Mouse (Mus musculus) G1E (cell line): ENCODE data around the gene Krt84. TPM values are rescaled to one million over a fixed set of nuclear protein-coding genes. Genes with fewer than 3 reads are reported as not detected.

Source experiments
- ATAC-seq: 2 replicates; pipeline ENCODE4 v1.8.0; 2016; ENCODE audit warnings: mild to moderate bottlenecking; ENCODE audit not compliant: insufficient number of reproducible peaks, poor library complexity, low FRiP score, severe bottlenecking; ENCODE audit errors: extremely low read depth
- DNase-seq: peaks from one replicate; pipeline ENCODE4 v3.0.0; 2012; ENCODE audit warnings: low spot score
- H3K27me3 ChIP-seq: 2 replicates; pipeline ENCODE4 v1.6.1; 2012; ENCODE audit warnings: mild to moderate bottlenecking, low read length, inconsistent platforms; ENCODE audit not compliant: insufficient read depth
- H3K36me3 ChIP-seq: replicated peaks from 2 replicates; pipeline ENCODE3; 2012; ENCODE audit warnings: mild to moderate bottlenecking, inconsistent platforms
- H3K4me1 ChIP-seq: 2 replicates; pipeline ENCODE4 v1.6.1; 2012; ENCODE audit warnings: low read depth, low read length, inconsistent platforms, mixed read lengths; ENCODE audit not compliant: insufficient read depth
- H3K4me3 ChIP-seq: 2 replicates; pipeline ENCODE4 v1.5.1; 2012; ENCODE audit warnings: low read depth, mild to moderate bottlenecking, inconsistent platforms, low read length, moderate library complexity, mixed read lengths
- H3K9me3 ChIP-seq: replicated peaks from 2 replicates; pipeline ENCODE4 v1.6.1; 2012; ENCODE audit warnings: inconsistent platforms
- CTCF ChIP-seq: IDR thresholded peaks from 2 replicates; pipeline ENCODE4 v1.5.1; 2012; ENCODE audit warnings: low read depth, low read length, inconsistent platforms, mixed read lengths
- GATA1 ChIP-seq: IDR thresholded peaks from 2 replicates; pipeline ENCODE4 v1.6.1; 2012; ENCODE audit warnings: borderline replicate concordance, low read length, inconsistent platforms, mixed read lengths
- GATA2 ChIP-seq: IDR thresholded peaks from 2 replicates; pipeline ENCODE4 v1.6.1; 2012; ENCODE audit warnings: low read depth, low read length, inconsistent platforms, borderline replicate concordance
- POLR2AphosphoS5 ChIP-seq: IDR thresholded peaks from 2 replicates; pipeline ENCODE4 v1.6.1; 2012; ENCODE audit warnings: low read depth, low read length, inconsistent platforms; ENCODE audit not compliant: insufficient replicate concordance
- TAL1 ChIP-seq: conservative IDR thresholded peaks from 2 replicates; pipeline ENCODE4 v1.6.1; 2012; ENCODE audit warnings: low read depth, low read length, inconsistent platforms, mixed read lengths
- polyA plus RNA-seq: library from polyadenylated mRNA; stranded (reverse); fragments of >175 nt; gene quantifications from 2 replicates; pipeline ENCODE4 v1.2.3, GENCODE M21; 2012
- total RNA-seq, 2 experiments: library from RNA; stranded (forward) in 1 of 2; stranded (reverse) in 1 of 2; fragments of 200-1000 nt in 1 of 2; fragments of >200 nt in 1 of 2; fragmentation: Nextera tagmentation in 1 of 2; gene quantifications; 2 replicates each; pipeline ENCODE4 v1.2.3; 2014 to 2017

Gene Krt84
- total and polyA plus RNA-seq, 3 experiments, result 0.05 TPM; not detected in 2

DNA sequence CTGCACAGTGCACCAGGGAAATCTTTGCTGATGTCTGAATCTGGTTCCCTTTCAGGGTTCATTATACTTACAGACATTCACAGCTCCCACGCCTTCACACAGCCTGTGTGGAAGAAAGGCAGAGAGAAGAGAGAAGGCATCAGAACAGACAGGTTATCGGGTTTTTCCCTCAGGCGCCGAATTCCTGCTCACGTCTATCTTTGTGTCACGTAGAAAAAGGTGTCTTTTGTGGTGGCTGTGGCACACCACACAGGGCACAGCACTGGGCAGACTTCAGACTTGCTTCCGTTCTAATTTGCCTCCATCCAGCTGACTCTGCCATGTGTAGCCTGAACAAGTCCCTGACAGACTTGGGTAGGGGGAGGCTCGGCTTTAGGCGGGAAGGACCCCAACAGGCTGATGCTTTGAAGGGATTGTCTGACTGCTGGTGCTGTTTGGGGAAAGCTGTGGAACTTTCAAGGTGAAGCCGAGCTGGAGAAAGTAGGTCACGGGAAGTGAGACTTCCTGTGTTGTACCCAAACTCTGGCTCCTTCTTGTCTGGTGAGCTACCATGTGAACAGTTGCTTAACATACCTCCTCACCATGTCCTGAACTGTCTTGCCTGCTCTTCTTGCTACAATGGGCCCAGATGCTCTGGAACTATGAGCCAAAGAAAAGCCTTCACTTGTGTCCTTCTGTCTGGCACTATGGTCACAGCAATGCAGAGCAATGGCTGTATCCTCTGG lies 46.5 kb downstream of the Krt84 start:
- peaks cover 3% of the 10 kb centered on the region; the same call in 1 of the 2 replicates for H3K27me3 ChIP-seq
- no peak overlapping the region for H3K4me3 ChIP-seq
- DNase-seq (no peak), ATAC-seq (no peak)
- H3K36me3 ChIP-seq, result no peaks in the 10 kb centered on the region
- no peak for TF ChIP-seq POLR2AphosphoS5
- no peak for TF ChIP-seq GATA1
- no peak for TF ChIP-seq TAL1
- TF ChIP-seq GATA2, result no peak
- H3K4me1 ChIP-seq, result no peaks in the 10 kb centered on the region
- peaks cover 70% of the 10 kb centered on the region for H3K9me3 ChIP-seq

DNA sequence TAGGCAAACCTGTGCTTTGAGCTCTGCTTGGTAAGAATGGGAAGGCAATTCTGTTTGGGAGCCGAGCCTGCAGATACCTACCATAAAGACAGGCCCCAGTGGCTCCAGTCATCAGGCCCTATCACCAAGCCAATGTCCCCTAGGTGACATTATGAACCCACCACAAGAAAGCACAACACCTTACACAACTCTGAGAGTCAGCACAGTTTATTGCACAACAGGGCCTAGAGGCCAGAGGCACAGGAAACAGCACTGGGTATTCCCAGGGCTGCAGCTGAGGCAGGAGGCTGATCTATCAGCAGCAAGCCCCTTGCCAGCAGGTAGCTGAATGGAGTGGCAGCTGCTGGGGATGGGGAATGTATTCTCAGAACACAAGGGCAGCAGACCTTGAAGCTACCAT lies 47.7 kb downstream of the Krt84 start:
- ATAC-seq (no peak), DNase-seq (no peak)
- TF ChIP-seq CTCF (no peak), GATA2 (no peak), GATA1 (no peak), TAL1 (no peak), POLR2AphosphoS5 (no peak)
- Histone ChIP-seq H3K9me3 (peaks cover 68% of the 10 kb centered on the region), H3K4me1 (no peaks in the 10 kb centered on the region), H3K4me3 (no peak overlapping the region), H3K27me3 (peaks cover 3% of the 10 kb centered on the region; the same call in 1 of the 2 replicates), H3K36me3 (no peaks in the 10 kb centered on the region)

DNA sequence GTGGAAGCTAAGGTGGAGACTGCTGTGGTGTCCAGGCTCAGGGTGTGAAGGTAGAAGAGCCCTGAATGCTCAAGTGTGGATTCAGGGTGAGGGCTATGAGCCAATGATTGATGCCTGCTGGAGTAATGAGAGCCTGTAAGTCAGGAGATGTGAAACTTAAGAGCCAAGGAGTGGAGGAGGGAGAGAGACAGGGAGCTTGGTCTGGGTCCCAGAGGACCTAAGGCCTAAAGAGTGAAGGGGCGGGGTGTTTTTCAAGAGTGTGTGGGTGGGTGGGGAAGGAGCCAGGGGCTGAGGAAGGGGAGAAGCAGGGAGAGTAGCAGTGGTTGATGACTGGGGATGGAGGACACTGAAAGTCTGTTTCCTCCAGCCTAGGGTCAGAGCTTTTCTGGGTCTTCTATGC lies 49.0 kb downstream of the Krt84 start:
- Histone ChIP-seq H3K4me1 (no peaks in the 10 kb centered on the region), H3K4me3 (no peak overlapping the region), H3K27me3 (peaks cover 3% of the 10 kb centered on the region; the same call in 1 of the 2 replicates), H3K9me3 (peaks cover 66% of the 10 kb centered on the region), H3K36me3 (no peaks in the 10 kb centered on the region)
- TF ChIP-seq CTCF (no peak), GATA2 (no peak), POLR2AphosphoS5 (no peak), TAL1 (no peak), GATA1 (no peak)
- ATAC-seq (no peak), DNase-seq (no peak)

DNA sequence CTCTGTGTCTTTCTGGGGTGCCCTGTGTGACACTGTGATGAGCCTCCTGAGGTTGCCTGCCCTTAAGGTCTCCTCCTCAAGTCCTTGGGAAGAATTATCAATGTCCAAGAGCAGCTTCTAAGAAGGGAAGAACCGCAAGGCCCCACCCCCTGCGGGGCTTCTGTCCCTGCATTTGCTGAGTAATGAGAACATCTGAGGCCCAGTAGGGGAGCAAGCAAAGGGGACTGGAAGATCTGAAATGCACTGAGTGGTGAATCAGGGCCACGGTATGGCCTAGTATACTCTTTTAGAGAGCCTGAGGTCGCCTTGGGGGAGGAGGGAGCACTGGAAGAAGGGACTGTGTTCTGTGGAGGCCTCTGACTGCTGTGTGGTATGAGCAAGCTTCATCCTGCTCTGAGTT lies 50.6 kb downstream of the Krt84 start:
- DNase-seq, result no peak
- Histone ChIP-seq H3K27me3 (peaks cover 3% of the 10 kb centered on the region; the same call in 1 of the 2 replicates), H3K9me3 (peaks cover 59% of the 10 kb centered on the region), H3K4me3 (no peak overlapping the region), H3K4me1 (no peaks in the 10 kb centered on the region), H3K36me3 (no peaks in the 10 kb centered on the region)
- ATAC-seq, result no peak
- TF ChIP-seq TAL1, result no peak
- TF ChIP-seq GATA1, result no peak
- TF ChIP-seq GATA2, result no peak
- no peak for TF ChIP-seq CTCF
- no peak for TF ChIP-seq POLR2AphosphoS5

DNA sequence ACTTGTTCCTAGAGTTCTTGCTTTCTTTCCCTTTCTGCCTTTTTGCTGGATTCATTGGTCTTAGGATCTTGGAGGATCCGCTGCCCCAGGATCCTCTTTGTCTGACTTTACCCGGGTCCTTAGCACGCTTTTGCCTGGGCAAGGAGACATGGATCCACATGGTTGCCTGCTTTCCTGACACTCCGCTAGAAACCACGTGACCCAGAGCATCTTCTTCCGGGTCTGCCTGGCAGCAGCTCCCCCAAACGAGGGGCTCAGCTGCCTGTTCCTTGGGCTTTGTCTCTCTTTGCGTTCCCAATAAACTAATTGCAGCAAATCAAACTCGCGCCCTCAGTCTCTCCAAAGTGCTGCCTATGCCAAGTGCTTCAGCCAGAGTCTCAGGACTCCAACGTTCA lies 53.0 kb downstream of the Krt84 start:
- Histone ChIP-seq H3K9me3 (peaks cover 47% of the 10 kb centered on the region), H3K4me1 (no peaks in the 10 kb centered on the region), H3K4me3 (no peak overlapping the region), H3K27me3 (no peaks in the 10 kb centered on the region), H3K36me3 (no peaks in the 10 kb centered on the region)
- DNase-seq (no peak), ATAC-seq (no peak)
- no peak for TF ChIP-seq POLR2AphosphoS5
- no peak for TF ChIP-seq CTCF
- no peak for TF ChIP-seq TAL1
- no peak for TF ChIP-seq GATA1
- no peak for TF ChIP-seq GATA2

DNA sequence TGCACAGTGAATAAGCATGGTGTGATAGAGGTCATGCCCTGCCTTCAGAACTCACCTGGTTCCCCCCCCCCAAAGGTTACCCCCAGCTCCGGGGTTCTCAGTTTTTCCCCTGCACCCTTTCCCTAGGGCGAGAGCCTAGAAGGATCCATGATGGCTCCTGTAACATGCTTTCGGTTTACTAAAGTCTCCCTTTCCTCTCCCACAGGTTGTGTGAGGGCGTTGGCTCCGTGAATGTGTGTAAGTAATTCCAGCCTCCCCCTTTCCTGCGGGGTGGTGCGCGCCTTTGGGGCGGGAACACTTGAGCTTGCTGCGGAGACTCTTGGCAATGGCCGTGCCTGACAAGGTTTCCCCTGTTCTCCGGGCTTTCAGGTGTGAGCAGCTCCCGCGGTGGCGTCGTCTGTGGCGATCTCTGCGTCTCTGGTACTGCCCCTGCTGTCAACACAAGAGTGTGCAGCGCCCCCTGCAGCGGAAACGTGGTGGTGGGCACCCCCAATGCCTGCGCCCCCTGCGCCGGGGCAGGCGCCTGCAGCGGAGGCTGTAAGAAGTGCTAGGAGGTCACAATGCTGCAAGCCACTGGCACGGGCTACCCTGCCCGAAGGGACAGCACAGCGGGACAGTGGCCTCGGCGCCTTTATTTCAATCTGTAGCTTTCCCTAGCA lies 53.5 kb downstream of the Krt84 start:
- no peaks in the 10 kb centered on the region for H3K27me3 ChIP-seq
- no peaks in the 10 kb centered on the region for H3K4me1 ChIP-seq
- no peak overlapping the region for H3K4me3 ChIP-seq
- no peaks in the 10 kb centered on the region for H3K36me3 ChIP-seq
- TF ChIP-seq GATA2 (no peak), TAL1 (no peak), CTCF (no peak), POLR2AphosphoS5 (no peak), GATA1 (no peak)
- no peak for ATAC-seq
- no peak for DNase-seq
- peaks cover 44% of the 10 kb centered on the region for H3K9me3 ChIP-seq

Other genes starting within 250 kb of the Krt84 start
- gene Atg101, start 248.5 kb downstream of the Krt84 start, total RNA-seq (2014; fragmentation: Nextera tagmentation), result 5.9 and 11.0 TPM in 2 replicates
- gene Atg101, start 248.5 kb downstream of the Krt84 start, total RNA-seq (2017), result 34.6 and 35.3 TPM in 2 replicates
- gene Atg101, start 248.5 kb downstream of the Krt84 start, polyA plus RNA-seq, result 42.5 and 55.1 TPM in 2 replicates
- not detected in 2 replicates for gene 6030408B16Rik, start 239.6 kb downstream of the Krt84 start, total RNA-seq (2014; fragmentation: Nextera tagmentation)
- gene 6030408B16Rik, start 239.6 kb downstream of the Krt84 start, total RNA-seq (2017), result 0.12 TPM in 1 of 2 replicates, not detected in the other
- 0.09 TPM in 1 of 2 replicates, not detected in the other for gene 6030408B16Rik, start 239.6 kb downstream of the Krt84 start, polyA plus RNA-seq
- not detected in 2 replicates for gene Krt80, start 162.7 kb downstream of the Krt84 start, total RNA-seq (2014; fragmentation: Nextera tagmentation)
- 0.11 and 0.12 TPM in 2 replicates for gene Krt80, start 162.7 kb downstream of the Krt84 start, total RNA-seq (2017)
- gene Krt80, start 162.7 kb downstream of the Krt84 start, polyA plus RNA-seq, result not detected in 2 replicates
- gene Krt7, start 121.8 kb downstream of the Krt84 start, total RNA-seq (2014; fragmentation: Nextera tagmentation), result not detected in 2 replicates
- gene Krt7, start 121.8 kb downstream of the Krt84 start, total RNA-seq (2017), result under 0.01 and 0.49 TPM in 2 replicates
- gene Krt7, start 121.8 kb downstream of the Krt84 start, polyA plus RNA-seq, result 0.11 and 0.13 TPM in 2 replicates
- gene Krt87, start 94.0 kb downstream of the Krt84 start, total RNA-seq (2014; fragmentation: Nextera tagmentation), result not detected in 2 replicates
- not detected in 2 replicates for gene Krt87, start 94.0 kb downstream of the Krt84 start, total RNA-seq (2017)
- not detected in 2 replicates for gene Krt87, start 94.0 kb downstream of the Krt84 start, polyA plus RNA-seq
- not detected in 2 replicates for gene Krt88, start 85.1 kb downstream of the Krt84 start, total RNA-seq (2014; fragmentation: Nextera tagmentation)
- not detected in 2 replicates for gene Krt88, start 85.1 kb downstream of the Krt84 start, total RNA-seq (2017)
- not detected in 2 replicates for gene Krt88, start 85.1 kb downstream of the Krt84 start, polyA plus RNA-seq
- not detected in 2 replicates for gene Krt81, start 69.1 kb downstream of the Krt84 start, total RNA-seq (2014; fragmentation: Nextera tagmentation)
- gene Krt81, start 69.1 kb downstream of the Krt84 start, total RNA-seq (2017), result not detected in 2 replicates
- gene Krt81, start 69.1 kb downstream of the Krt84 start, polyA plus RNA-seq, result not detected in 2 replicates
- gene Krt86, start 59.3 kb downstream of the Krt84 start, total RNA-seq (2014; fragmentation: Nextera tagmentation), result not detected in 2 replicates
- 0.11 TPM in 1 of 2 replicates, not detected in the other for gene Krt86, start 59.3 kb downstream of the Krt84 start, total RNA-seq (2017)
- not detected in 2 replicates for gene Krt86, start 59.3 kb downstream of the Krt84 start, polyA plus RNA-seq
- gene Krt83, start 41.3 kb downstream of the Krt84 start, total RNA-seq (2014; fragmentation: Nextera tagmentation), result not detected in 2 replicates
- gene Krt83, start 41.3 kb downstream of the Krt84 start, total RNA-seq (2017), result not detected in 2 replicates
- not detected in 2 replicates for gene Krt83, start 41.3 kb downstream of the Krt84 start, polyA plus RNA-seq
- not detected in 2 replicates for gene Gm49425, start 15.6 kb downstream of the Krt84 start, total RNA-seq (2014; fragmentation: Nextera tagmentation)
- not detected in 2 replicates for gene Gm49425, start 15.6 kb downstream of the Krt84 start, total RNA-seq (2017)
- not detected in 2 replicates for gene Gm49425, start 15.6 kb downstream of the Krt84 start, polyA plus RNA-seq
- not detected in 2 replicates for gene Krt82, start 17.8 kb upstream of the Krt84 start, total RNA-seq (2014; fragmentation: Nextera tagmentation)
- gene Krt82, start 17.8 kb upstream of the Krt84 start, total RNA-seq (2017), result not detected in 2 replicates
- gene Krt82, start 17.8 kb upstream of the Krt84 start, polyA plus RNA-seq, result not detected in 2 replicates
- gene Krt90, start 30.1 kb upstream of the Krt84 start, total RNA-seq (2014; fragmentation: Nextera tagmentation), result not detected in 2 replicates
- gene Krt90, start 30.1 kb upstream of the Krt84 start, total RNA-seq (2017), result not detected in 2 replicates
- gene Krt90, start 30.1 kb upstream of the Krt84 start, polyA plus RNA-seq, result not detected in 2 replicates
- not detected in 2 replicates for gene Krt75, start 41.1 kb upstream of the Krt84 start, total RNA-seq (2014; fragmentation: Nextera tagmentation)
- gene Krt75, start 41.1 kb upstream of the Krt84 start, total RNA-seq (2017), result 0.05 TPM in 1 of 2 replicates, not detected in the other
- gene Krt75, start 41.1 kb upstream of the Krt84 start, polyA plus RNA-seq, result not detected in 2 replicates
- not detected in 2 replicates for gene Gm5414, start 95.4 kb upstream of the Krt84 start, total RNA-seq (2014; fragmentation: Nextera tagmentation)
- not detected in 2 replicates for gene Gm5414, start 95.4 kb upstream of the Krt84 start, total RNA-seq (2017)
- gene Gm5414, start 95.4 kb upstream of the Krt84 start, polyA plus RNA-seq, result not detected in 2 replicates
- not detected in 2 replicates for gene Gm5478, start 114.6 kb upstream of the Krt84 start, total RNA-seq (2014; fragmentation: Nextera tagmentation)
- 0.33 TPM in 1 of 2 replicates, not detected in the other for gene Gm5478, start 114.6 kb upstream of the Krt84 start, total RNA-seq (2017)
- not detected in 2 replicates for gene Gm5478, start 114.6 kb upstream of the Krt84 start, polyA plus RNA-seq
- not detected in 2 replicates for gene Krt6b, start 147.5 kb upstream of the Krt84 start, total RNA-seq (2014; fragmentation: Nextera tagmentation)
- gene Krt6b, start 147.5 kb upstream of the Krt84 start, total RNA-seq (2017), result not detected in 2 replicates
- gene Krt6b, start 147.5 kb upstream of the Krt84 start, polyA plus RNA-seq, result not detected in 2 replicates
- not detected in 2 replicates for gene Krt6a, start 161.5 kb upstream of the Krt84 start, total RNA-seq (2014; fragmentation: Nextera tagmentation)
- gene Krt6a, start 161.5 kb upstream of the Krt84 start, total RNA-seq (2017), result not detected in 2 replicates
- not detected in 2 replicates for gene Krt6a, start 161.5 kb upstream of the Krt84 start, polyA plus RNA-seq
- not detected in 2 replicates for gene Krt5, start 180.1 kb upstream of the Krt84 start, total RNA-seq (2014; fragmentation: Nextera tagmentation)
- gene Krt5, start 180.1 kb upstream of the Krt84 start, total RNA-seq (2017), result not detected in 2 replicates
- gene Krt5, start 180.1 kb upstream of the Krt84 start, polyA plus RNA-seq, result not detected in 2 replicates
- gene Krt71, start 210.3 kb upstream of the Krt84 start, total RNA-seq (2014; fragmentation: Nextera tagmentation), result not detected in 2 replicates
- gene Krt71, start 210.3 kb upstream of the Krt84 start, total RNA-seq (2017), result not detected in 2 replicates
- not detected in 2 replicates for gene Krt71, start 210.3 kb upstream of the Krt84 start, polyA plus RNA-seq